Mouse (Mus musculus): ENCODE data around the gene Wbp4.

Wbp4 gene

GRCm38 (mm10) chr14:79511521-79511920, 30.2 kb upstream of the Wbp4 start:
- intact Hi-C loops (cut with DNase I), result no loop called here

- intact Hi-C loops (cut with DNase I), result no loop called here
Measured at GRCm38 (mm10) chr14:79508662-79509305, 27.5 kb upstream of the Wbp4 start.

GRCm38 (mm10) chr14:79507846-79508245, 26.5 kb upstream of the Wbp4 start:
- intact Hi-C loops (cut with DNase I), result no loop called here

GRCm38 (mm10) chr14:79506207-79506606, 24.9 kb upstream of the Wbp4 start:
- intact Hi-C loops (cut with DNase I), result no loop called here

GRCm38 (mm10) chr14:79504246-79505006, 23.1 kb upstream of the Wbp4 start:
- intact Hi-C loops (cut with DNase I), result no loop called here

- intact Hi-C loops (cut with DNase I), result no loop called here
Measured at GRCm38 (mm10) chr14:79503371-79504075, 22.2 kb upstream of the Wbp4 start.

- intact Hi-C loops (cut with DNase I), result no loop called here
Measured at GRCm38 (mm10) chr14:79500756-79501155, 19.4 kb upstream of the Wbp4 start.

GRCm38 (mm10) chr14:79499326-79499725, 18.0 kb upstream of the Wbp4 start:
- intact Hi-C loops (cut with DNase I), result no loop called here

- intact Hi-C loops (cut with DNase I), result no loop called here
Measured at GRCm38 (mm10) chr14:79494349-79494748, 13.0 kb upstream of the Wbp4 start.

GRCm38 (mm10) chr14:79490246-79490645, 8.9 kb upstream of the Wbp4 start:
- intact Hi-C loops (cut with DNase I), result no loop called here

GRCm38 (mm10) chr14:79489150-79489549, 7.8 kb upstream of the Wbp4 start:
- intact Hi-C loops (cut with DNase I), result no loop called here

- intact Hi-C loops (cut with DNase I), result no loop called here
Measured at GRCm38 (mm10) chr14:79488531-79488930, 7.2 kb upstream of the Wbp4 start.

GRCm38 (mm10) chr14:79486993-79487731, 5.8 kb upstream of the Wbp4 start:
- intact Hi-C loops (cut with DNase I), result no loop called here

GRCm38 (mm10) chr14:79486617-79486992, 5.3 kb upstream of the Wbp4 start:
- intact Hi-C loops (cut with DNase I), result no loop called here

GRCm38 (mm10) chr14:79483611-79484120, 2.3 kb upstream of the Wbp4 start:
- intact Hi-C loops (cut with DNase I), result loop anchor here (2.0 to 5.0 kb wide), 2 partner anchors 34 to 79 kb away; no protein-coding TSS in a partner anchor

- intact Hi-C loops (cut with DNase I), result loop anchor here (2.0 to 5.0 kb wide), 2 partner anchors 34 to 80 kb away; no protein-coding TSS in a partner anchor
Measured at GRCm38 (mm10) chr14:79482747-79483355, 1.5 kb upstream of the Wbp4 start.

- intact Hi-C loops (cut with DNase I), result loop anchor here (2.0 to 5.0 kb wide), 2 partner anchors 35 to 81 kb away; no protein-coding TSS in a partner anchor
Measured at GRCm38 (mm10) chr14:79482251-79482661, 936 bp upstream of the Wbp4 start.

GRCm38 (mm10) chr14:79480624-79481338, 539 bp downstream of the Wbp4 start, which contains the start of gene Elf1:
Gene Elf1, plus strand, starts transcription at chr14:79481194.
- intact Hi-C loops (cut with DNase I), result loop anchor here (5.0 kb wide), 1 partner anchor 37 kb away; no protein-coding TSS in a partner anchor

GRCm38 (mm10) chr14:79473384-79473783, 7.9 kb downstream of the Wbp4 start:
- intact Hi-C loops (cut with DNase I), result no loop called here

GRCm38 (mm10) chr14:79467621-79468020, 13.7 kb downstream of the Wbp4 start:
- intact Hi-C loops (cut with DNase I), result loop anchor here (2.0 to 10.0 kb wide), 2 partner anchors 73 to 343 kb away; no protein-coding TSS in a partner anchor
